Mouse (Mus musculus) fat pad, adult 2 months (tissue): Measurements from ENCODE around the gene Mtfr1l.
A peak's percentile ranks its signal among the peaks of the same experiment; 100 is the strongest.

Source experiments
- DNase-seq: peaks from one replicate; pipeline ENCODE4 v3.0.0-alpha.2; 2011; ENCODE audit warnings: low read depth, low spot score; ENCODE audit errors: extremely low read depth

Gene Mtfr1l

GRCm38 (mm10) chr4:134534932-134535786 lies at the start of gene Mtfr1l:
TSS of gene Mtfr1l (minus strand) at chr4:134535387.
- peak; percentile 36 for DNase-seq

GRCm38 (mm10) chr4:134583513-134583912 lies 48.3 kb upstream of the Mtfr1l start:
- DNase-seq = no peak

GRCm38 (mm10) chr4:134581365-134581764 lies 46.2 kb upstream of the Mtfr1l start:
- no peak for DNase-seq

- no peak for DNase-seq
Observed at GRCm38 (mm10) chr4:134580351-134581148, 45.4 kb upstream of the Mtfr1l start.

- no peak for DNase-seq
Observed at GRCm38 (mm10) chr4:134579620-134580019, 44.4 kb upstream of the Mtfr1l start.

- DNase-seq = no peak
Observed at GRCm38 (mm10) chr4:134579212-134579611, 44.0 kb upstream of the Mtfr1l start.

- no peak for DNase-seq
Observed at GRCm38 (mm10) chr4:134578407-134578806, 43.2 kb upstream of the Mtfr1l start.

GRCm38 (mm10) chr4:134577281-134577680 lies 42.1 kb upstream of the Mtfr1l start:
- DNase-seq = no peak

GRCm38 (mm10) chr4:134575486-134575885 lies 40.3 kb upstream of the Mtfr1l start:
- DNase-seq = no peak

GRCm38 (mm10) chr4:134572449-134573300 lies 37.5 kb upstream of the Mtfr1l start:
- no peak for DNase-seq

GRCm38 (mm10) chr4:134570704-134571451 lies 35.7 kb upstream of the Mtfr1l start:
- no peak for DNase-seq

GRCm38 (mm10) chr4:134569831-134570230 lies 34.6 kb upstream of the Mtfr1l start:
- DNase-seq = no peak

GRCm38 (mm10) chr4:134569205-134569604 lies 34.0 kb upstream of the Mtfr1l start:
- no peak for DNase-seq

GRCm38 (mm10) chr4:134567377-134568226 lies 32.4 kb upstream of the Mtfr1l start:
- DNase-seq = no peak

GRCm38 (mm10) chr4:134564093-134564492 lies 28.9 kb upstream of the Mtfr1l start:
- no peak for DNase-seq

GRCm38 (mm10) chr4:134563624-134564023 lies 28.4 kb upstream of the Mtfr1l start:
- DNase-seq = no peak

GRCm38 (mm10) chr4:134562014-134562413 lies 26.8 kb upstream of the Mtfr1l start:
- no peak for DNase-seq

GRCm38 (mm10) chr4:134560699-134561098 lies 25.5 kb upstream of the Mtfr1l start:
- DNase-seq = no peak

GRCm38 (mm10) chr4:134559154-134559553 lies 24.0 kb upstream of the Mtfr1l start:
- DNase-seq = no peak
